8 mouse cellular contexts compared by ENCODE assay signal in genomic region chr6:148214765-148215164, GRCm38 (mm10). TPM values are rescaled to one million over a fixed set of nuclear protein-coding genes. Genes with fewer than 3 reads are reported as not detected.
DNase-seq lines count a peak whose midpoint lies in the region; ATAC-seq and TF ChIP-seq lines count a peak whose summit lies in the region.

No protein-coding gene starts in this region.

- TF ChIP-seq CTCF in small intestine, adult 2 months (IDR thresholded peaks at IDR 0.05; ENCODE audit: extremely low read depth, insufficient read length, insufficient replicate concordance, low read depth, low read length) = peak; percentile 40; the same call in 1 of the 2 replicates

- no peak overlapping the region for H3K4me3 ChIP-seq in forebrain, embryonic 14.5 days (ENCODE audit: low read depth, low read length)
- no peak overlapping the region for H3K4me3 ChIP-seq in forebrain, embryonic 16.5 days (replicated peaks; ENCODE audit: low read length)
- H3K4me3 ChIP-seq in small intestine, adult 2 months (ENCODE audit: low read depth, low read length) = no peak overlapping the region

- WGBS in forebrain, embryonic 14.5 days = 7% methylated on average over 5 of the region's 5 CpGs
- 5% methylated on average over 5 of the region's 5 CpGs for WGBS in forebrain, embryonic 16.5 days
- WGBS in small intestine, adult 2 months = 1% methylated on average over 5 of the region's 5 CpGs

- H3K4me2 ChIP-seq in forebrain, embryonic 14.5 days (ENCODE audit: low read length) = no peak overlapping the region
- H3K4me2 ChIP-seq in forebrain, embryonic 16.5 days (ENCODE audit: low read length) = no peak overlapping the region

- no peak overlapping the region for H3K27ac ChIP-seq in forebrain, embryonic 14.5 days (ENCODE audit: low read depth, low read length)
- no peak overlapping the region for H3K27ac ChIP-seq in forebrain, embryonic 16.5 days (ENCODE audit: low read length)
- H3K27ac ChIP-seq in small intestine, adult 2 months (ENCODE audit: insufficient read depth, low read depth, low read length) = no peak overlapping the region

- DNase-seq in forebrain, embryonic 14.5 days (ENCODE audit: low spot score) = peak; percentile 74
- DNase-seq in A20 (ENCODE audit: low read depth, low spot score) = peak; percentile 81
- DNase-seq in adrenal gland, postnatal 25 days = peak; percentile 21
- DNase-seq in forelimb bud, embryonic 11.5 days (ENCODE audit: low read depth, low spot score) = peak; percentile 70
- DNase-seq in kidney, postnatal 25 days = peak; percentile 59 to 64
- peak; percentile 73 for DNase-seq in lung, postnatal 10 days

- no peaks in the 10 kb centered on the region for H3K27me3 ChIP-seq in forebrain, embryonic 14.5 days (replicated peaks; ENCODE audit: control insufficient read depth, insufficient read depth, low read length)
- no peaks in the 10 kb centered on the region for H3K27me3 ChIP-seq in forebrain, embryonic 16.5 days (replicated peaks; ENCODE audit: control insufficient read depth, insufficient read depth, low read length)
- no peaks in the 10 kb centered on the region for H3K27me3 ChIP-seq in small intestine, adult 2 months (ENCODE audit: control insufficient read depth, insufficient read depth, low read length)

- H3K9ac ChIP-seq in forebrain, embryonic 14.5 days (ENCODE audit: low read length) = no peak overlapping the region
- H3K9ac ChIP-seq in forebrain, embryonic 16.5 days (replicated peaks; ENCODE audit: low read depth, low read length) = no peak overlapping the region

- TF ChIP-seq POLR2A in small intestine, adult 2 months (IDR thresholded peaks at IDR 0.05; ENCODE audit: low read depth, low read length) = no peak

- no peak for ATAC-seq in forebrain, embryonic 14.5 days
- ATAC-seq in forebrain, embryonic 16.5 days = no peak

- H3K36me3 ChIP-seq in forebrain, embryonic 14.5 days (ENCODE audit: control insufficient read depth, insufficient read depth, low read length) = no peaks in the 10 kb centered on the region
- H3K36me3 ChIP-seq in forebrain, embryonic 16.5 days (ENCODE audit: control insufficient read depth, insufficient read depth) = no peaks in the 10 kb centered on the region
- peaks cover 5% of the 10 kb centered on the region for H3K36me3 ChIP-seq in small intestine, adult 2 months (ENCODE audit: control insufficient read depth, insufficient read depth, low read length)

- peaks cover 10% of the 10 kb centered on the region for H3K4me1 ChIP-seq in forebrain, embryonic 14.5 days (ENCODE audit: control insufficient read depth, insufficient read depth, low read length)
- H3K4me1 ChIP-seq in forebrain, embryonic 16.5 days (replicated peaks; ENCODE audit: control insufficient read depth, insufficient read depth, low read length) = peaks cover 11% of the 10 kb centered on the region
- no peaks in the 10 kb centered on the region for H3K4me1 ChIP-seq in small intestine, adult 2 months (ENCODE audit: control insufficient read depth, insufficient read depth, insufficient read length, low read length)

- H3K9me3 ChIP-seq in forebrain, embryonic 14.5 days (replicated peaks; ENCODE audit: control insufficient read depth, low read length) = no peaks in the 10 kb centered on the region
- no peaks in the 10 kb centered on the region for H3K9me3 ChIP-seq in forebrain, embryonic 16.5 days (ENCODE audit: control insufficient read depth, low read length)

RNA-seq across cellular contexts. Expression of gene Ergic2, which starts 2.6 kb away (rescaled TPM):
- 201 and 206 TPM in 2 replicates for polyA plus RNA-seq in forebrain, embryonic 14.5 days (2014; fragmentation: Nextera tagmentation; extraction: Ambion mirVana)
- polyA plus RNA-seq in forebrain, embryonic 16.5 days (2015; fragmentation: Nextera tagmentation; extraction: Ambion mirVana) = 195 and 213 TPM in 2 replicates
- total RNA-seq in adrenal gland, postnatal 25 days (2021) = 67.8 and 75.0 TPM in 2 replicates
- 7.8 and 13.1 TPM in 2 replicates for polyA plus RNA-seq in small intestine, adult 2 months (2012; rRNA removed)

Comparison
In these comparisons a context has a peak if more than half of its experiments do, and no peak if none do; other contexts are left out.
1. DNase-seq: peak in every context shown above with its lines; median percentile 81 in A20; 74 in forebrain, embryonic 14.5 days; 73 in lung, postnatal 10 days; 70 in forelimb bud, embryonic 11.5 days; 62 in kidney, postnatal 25 days; 21 in adrenal gland, postnatal 25 days.
2. RNA of gene Ergic2, which starts 2.6 kb away (polyA plus RNA-seq): 201 to 206 TPM in forebrain, embryonic 14.5 days and 195 to 213 TPM in forebrain, embryonic 16.5 days; 7.8 to 13.1 TPM in small intestine, adult 2 months; every median in the first group is over 10 times any median in the second.